Mouse (Mus musculus) cerebellum, adult 2 months (tissue): ENCODE measurements around the gene Mpv17l2. TPM values are rescaled to one million over a fixed set of nuclear protein-coding genes. Genes with fewer than 3 reads are reported as not detected.

Source experiments
- DNase-seq, 2 experiments: peaks; one replicate each; pipeline ENCODE4 v3.0.0; 2021
- H3K27ac ChIP-seq: fragments of 200-500 bp; 2 replicates; pipeline ENCODE4 v1.5.1; 2012; ENCODE audit warnings: low read length, control low read depth, inconsistent platforms; ENCODE audit not compliant: insufficient read depth
- H3K27me3 ChIP-seq: fragments of 200-500 bp; 2 replicates; pipeline ENCODE4 v1.6.1; 2012; ENCODE audit warnings: inconsistent platforms, mild to moderate bottlenecking, low read length, moderate library complexity; ENCODE audit not compliant: control insufficient read depth, insufficient read depth
- H3K4me1 ChIP-seq: fragments of 200-500 bp; 2 replicates; pipeline ENCODE4 v1.6.1; 2011; ENCODE audit warnings: low read length; ENCODE audit not compliant: control insufficient read depth, insufficient read depth
- H3K4me3 ChIP-seq: fragments of 200-500 bp; replicated peaks from 2 replicates; pipeline ENCODE3; 2011; ENCODE audit warnings: mild to moderate bottlenecking, low read depth, low read length, control low read depth; ENCODE audit not compliant: insufficient read depth
- CTCF ChIP-seq: fragments of 200-500 bp; IDR thresholded peaks from 2 replicates; pipeline ENCODE4 v1.5.1; 2011; ENCODE audit warnings: low read depth, mild to moderate bottlenecking, control low read depth, low read length, moderate library complexity, borderline replicate concordance; ENCODE audit not compliant: insufficient read depth
- POLR2A ChIP-seq: fragments of 200-500 bp; IDR thresholded peaks from 2 replicates; pipeline ENCODE4 v1.6.1; 2011; ENCODE audit warnings: low read length, control low read depth, borderline replicate concordance; ENCODE audit not compliant: insufficient read depth
- WGBS: fragments of 180-500 bp; shearing (Covaris S2); methylation state at CpG from one replicate; pipeline ENCODE4 v1.1.7; 2018; 5-methylcytosine and 5-hydroxymethylcytosine counted together
- polyA plus RNA-seq: library from polyadenylated mRNA; depleted of rRNA; stranded (reverse); fragments of >200 nt; gene quantifications from 2 replicates; pipeline ENCODE4 v1.2.3, GENCODE M21; 2012

Mpv17l2 gene
- polyA plus RNA-seq, 1 experiment: 83.4 TPM

- H3K27ac ChIP-seq: peak overlapping the region; percentile 62
- DNase-seq: peak; percentile 81 to 85
- H3K4me1 ChIP-seq: peaks cover 39% of the 10 kb centered on the region
- peak overlapping the region; percentile 9 for H3K4me3 ChIP-seq
- no peak for TF ChIP-seq CTCF
- TF ChIP-seq POLR2A: no peak
- no peaks in the 10 kb centered on the region for H3K27me3 ChIP-seq
- WGBS: 1% methylated on average over 9 of the region's 9 CpGs
These were observed 13.1 kb upstream of the Mpv17l2 start for GRCm38 (mm10) chr8:70773833-70774232.

GRCm38 (mm10) chr8:70773410-70773809 is 12.7 kb upstream of the Mpv17l2 start:
- Histone ChIP-seq H3K27ac (peak overlapping the region; percentile 62), H3K4me3 (peak overlapping the region; percentile 5), H3K27me3 (no peaks in the 10 kb centered on the region), H3K4me1 (peaks cover 39% of the 10 kb centered on the region)
- TF ChIP-seq POLR2A (no peak), CTCF (no peak)
- 11% methylated on average over 5 of the region's 5 CpGs for WGBS
- DNase-seq: peak; percentile 79 to 87

GRCm38 (mm10) chr8:70772890-70773289 is 12.1 kb upstream of the Mpv17l2 start:
- Histone ChIP-seq H3K27me3 (no peaks in the 10 kb centered on the region), H3K4me1 (peaks cover 39% of the 10 kb centered on the region), H3K4me3 (no peak overlapping the region), H3K27ac (peak overlapping the region; percentile 9; the same call in 1 of the 2 replicates)
- peak in 1 of 2 experiments; percentile 38 for DNase-seq
- TF ChIP-seq CTCF: no peak
- no peak for TF ChIP-seq POLR2A
- WGBS: 42% methylated on average over 9 of the region's 9 CpGs

GRCm38 (mm10) chr8:70772075-70772474 is 11.3 kb upstream of the Mpv17l2 start:
- peak in 1 of 2 experiments; percentile 18 for DNase-seq
- TF ChIP-seq POLR2A: no peak
- TF ChIP-seq CTCF: no peak
- 78% methylated on average over 13 of the region's 13 CpGs for WGBS
- Histone ChIP-seq H3K4me1 (peaks cover 41% of the 10 kb centered on the region), H3K27me3 (no peaks in the 10 kb centered on the region), H3K27ac (no peak overlapping the region), H3K4me3 (no peak overlapping the region)

GRCm38 (mm10) chr8:70771217-70771616 is 10.5 kb upstream of the Mpv17l2 start:
- Histone ChIP-seq H3K27me3 (no peaks in the 10 kb centered on the region), H3K4me1 (peaks cover 48% of the 10 kb centered on the region), H3K4me3 (no peak overlapping the region), H3K27ac (no peak overlapping the region)
- no peak for DNase-seq
- TF ChIP-seq CTCF (no peak), POLR2A (no peak)
- WGBS: 82% methylated on average over 7 of the region's 7 CpGs

- no peak overlapping the region for H3K4me3 ChIP-seq
- H3K27ac ChIP-seq: no peak overlapping the region
- peaks cover 53% of the 10 kb centered on the region for H3K4me1 ChIP-seq
- TF ChIP-seq CTCF (no peak), POLR2A (no peak)
- no peak for DNase-seq
- WGBS: 95% methylated on average over 13 of the region's 13 CpGs
- H3K27me3 ChIP-seq: no peaks in the 10 kb centered on the region
These were observed 10.0 kb upstream of the Mpv17l2 start for GRCm38 (mm10) chr8:70770748-70771147.

GRCm38 (mm10) chr8:70769858-70770257 is 9.1 kb upstream of the Mpv17l2 start:
- H3K4me3 ChIP-seq: no peak overlapping the region
- 89% methylated on average over 12 of the region's 12 CpGs for WGBS
- no peaks in the 10 kb centered on the region for H3K27me3 ChIP-seq
- no peak for DNase-seq
- H3K27ac ChIP-seq: no peak overlapping the region
- TF ChIP-seq CTCF (no peak), POLR2A (no peak)
- peaks cover 47% of the 10 kb centered on the region for H3K4me1 ChIP-seq

GRCm38 (mm10) chr8:70769359-70769758 is 8.6 kb upstream of the Mpv17l2 start:
- TF ChIP-seq CTCF (peak; percentile 100), POLR2A (no peak)
- H3K27ac ChIP-seq: no peak overlapping the region
- H3K4me1 ChIP-seq: peaks cover 42% of the 10 kb centered on the region
- WGBS: 19% methylated on average over 26 of the region's 26 CpGs
- no peak overlapping the region for H3K4me3 ChIP-seq
- DNase-seq: peak; percentile 91 to 94
- H3K27me3 ChIP-seq: no peaks in the 10 kb centered on the region

- 82% methylated on average over 16 of the region's 16 CpGs for WGBS
- Histone ChIP-seq H3K27me3 (no peaks in the 10 kb centered on the region), H3K27ac (no peak overlapping the region), H3K4me1 (peaks cover 38% of the 10 kb centered on the region), H3K4me3 (no peak overlapping the region)
- peak in 1 of 2 experiments; percentile 37 for DNase-seq
- no peak for TF ChIP-seq POLR2A
- no peak for TF ChIP-seq CTCF
These were observed 8.2 kb upstream of the Mpv17l2 start for GRCm38 (mm10) chr8:70768956-70769355.
